Mouse (Mus musculus) midbrain, embryonic 10.5 days (tissue): ENCODE results near the gene Ubac2. TPM values are rescaled to one million over a fixed set of nuclear protein-coding genes. Genes with fewer than 3 reads are reported as not detected.

Source experiments
- DNase-seq: peaks from one replicate; pipeline ENCODE4 v3.0.0-alpha.2; 2017; ENCODE audit warnings: low spot score
- H3K27ac ChIP-seq: fragments of 300-500 bp; sonication (generic); replicated peaks from 2 replicates; pipeline ENCODE4 v1.5.1; 2016; ENCODE audit warnings: mild to moderate bottlenecking
- H3K27me3 ChIP-seq: fragments of 300-500 bp; sonication (generic); 2 replicates; pipeline ENCODE4 v1.6.1; 2016; ENCODE audit warnings: low read depth, mild to moderate bottlenecking; ENCODE audit not compliant: poor library complexity, severe bottlenecking
- H3K36me3 ChIP-seq: fragments of 300-500 bp; sonication (generic); 2 replicates; pipeline ENCODE4 v1.6.1; 2016; ENCODE audit warnings: mild to moderate bottlenecking, moderate library complexity
- H3K4me1 ChIP-seq: fragments of 300-500 bp; sonication (generic); 2 replicates; pipeline ENCODE4 v1.6.1; 2016
- H3K4me3 ChIP-seq: fragments of 300-500 bp; sonication (generic); 2 replicates; pipeline ENCODE4 v1.5.1; 2016; ENCODE audit warnings: mild to moderate bottlenecking, moderate library complexity
- H3K9me3 ChIP-seq: fragments of 300-500 bp; sonication (generic); replicated peaks from 2 replicates; pipeline ENCODE4 v1.6.1; 2016; ENCODE audit warnings: mild to moderate bottlenecking
- WGBS: fragments of 180-500 bp; shearing (Covaris S2); methylation state at CpG from one replicate; pipeline ENCODE4 v1.1.7; 2016; 5-methylcytosine and 5-hydroxymethylcytosine counted together
- polyA plus RNA-seq: library from polyadenylated mRNA; unstranded; fragments of >200 nt; fragmentation: Nextera tagmentation; extraction: Ambion mirVana; gene quantifications from 2 replicates; pipeline ENCODE4 v1.2.1, GENCODE M21; 2016

The Ubac2 gene
- polyA plus RNA-seq, 1 experiment from 2014 or later: 78.3 TPM

- DNase-seq: no peak
- Histone ChIP-seq H3K27me3 (no peaks in the 10 kb centered on the region), H3K4me3 (no peak overlapping the region), H3K9me3 (no peaks in the 10 kb centered on the region), H3K27ac (no peak overlapping the region), H3K36me3 (peaks cover 53% of the 10 kb centered on the region), H3K4me1 (no peaks in the 10 kb centered on the region)
- 87% methylated on average over 6 of the region's 6 CpGs for WGBS
These were observed 38.1 kb downstream of the Ubac2 start for GRCm38 (mm10) chr14:121916311-121917094.

DNA sequence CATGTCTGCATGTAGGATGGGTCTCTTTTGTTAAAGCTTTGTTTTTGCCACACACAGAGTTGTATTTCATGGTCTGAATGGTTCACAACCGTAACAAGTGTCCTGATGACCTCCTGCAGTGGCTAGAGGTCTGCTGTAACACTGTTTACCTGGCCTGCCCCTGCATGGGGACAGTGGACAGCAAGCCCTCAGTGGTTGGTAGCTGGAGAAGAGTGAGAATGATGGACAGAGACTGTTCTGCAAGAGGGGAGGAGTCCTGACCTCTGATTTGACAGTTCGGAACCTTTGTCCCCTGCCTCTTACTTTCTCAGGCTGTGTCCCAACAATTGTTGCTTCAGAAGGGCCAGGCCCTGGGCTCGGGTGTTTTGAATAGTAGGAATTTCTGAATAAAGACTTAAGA, 39.8 kb downstream of the Ubac2 start:
- no peak overlapping the region for H3K4me3 ChIP-seq
- no peaks in the 10 kb centered on the region for H3K27me3 ChIP-seq
- WGBS: 83% methylated on average over 3 of the region's 3 CpGs
- H3K4me1 ChIP-seq: no peaks in the 10 kb centered on the region
- H3K9me3 ChIP-seq: no peaks in the 10 kb centered on the region
- peaks cover 36% of the 10 kb centered on the region for H3K36me3 ChIP-seq
- DNase-seq: no peak
- H3K27ac ChIP-seq: no peak overlapping the region

DNA sequence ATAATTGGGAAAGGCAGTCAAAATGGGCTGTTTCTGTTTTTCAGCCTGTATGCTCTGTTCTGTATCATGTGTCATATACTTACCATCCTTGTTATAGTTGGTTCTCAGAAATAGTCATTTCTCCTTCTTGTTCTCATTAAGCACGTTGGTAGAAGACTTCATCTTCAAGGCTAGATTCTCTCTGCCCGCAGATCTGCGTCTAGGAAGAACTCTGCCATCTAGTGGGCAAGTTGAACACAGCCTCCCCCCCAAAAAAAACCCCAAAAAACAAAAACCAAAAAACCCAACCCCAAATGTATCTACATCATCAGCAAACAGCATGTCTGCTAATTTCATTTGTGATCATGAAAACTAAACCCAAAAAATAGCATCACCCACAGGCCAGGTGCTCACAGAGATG, 41.3 kb downstream of the Ubac2 start:
- DNase-seq: no peak
- H3K27me3 ChIP-seq: no peaks in the 10 kb centered on the region
- no peaks in the 10 kb centered on the region for H3K4me1 ChIP-seq
- no peak overlapping the region for H3K4me3 ChIP-seq
- H3K36me3 ChIP-seq: peaks cover 34% of the 10 kb centered on the region
- WGBS: 59% methylated on average over 3 of the region's 3 CpGs
- H3K27ac ChIP-seq: no peak overlapping the region
- no peaks in the 10 kb centered on the region for H3K9me3 ChIP-seq

GRCm38 (mm10) chr14:121920511-121921124, 42.2 kb downstream of the Ubac2 start:
- DNase-seq: no peak

GRCm38 (mm10) chr14:121922016-121922415, 43.6 kb downstream of the Ubac2 start:
- DNase-seq: no peak
- Histone ChIP-seq H3K4me3 (no peak overlapping the region), H3K27me3 (no peaks in the 10 kb centered on the region), H3K36me3 (peaks cover 20% of the 10 kb centered on the region), H3K4me1 (no peaks in the 10 kb centered on the region), H3K27ac (no peak overlapping the region), H3K9me3 (no peaks in the 10 kb centered on the region)
- 94% methylated on average over 4 of the region's 4 CpGs for WGBS

More at GRCm38 (mm10) chr14:121920511-121921124, 42.2 kb downstream of the Ubac2 start:
- Histone ChIP-seq H3K4me1 (no peaks in the 10 kb centered on the region), H3K4me3 (no peak overlapping the region), H3K27me3 (no peaks in the 10 kb centered on the region), H3K9me3 (no peaks in the 10 kb centered on the region), H3K27ac (no peak overlapping the region), H3K36me3 (peaks cover 34% of the 10 kb centered on the region)
- 90% methylated on average over 12 of the region's 12 CpGs for WGBS

DNA sequence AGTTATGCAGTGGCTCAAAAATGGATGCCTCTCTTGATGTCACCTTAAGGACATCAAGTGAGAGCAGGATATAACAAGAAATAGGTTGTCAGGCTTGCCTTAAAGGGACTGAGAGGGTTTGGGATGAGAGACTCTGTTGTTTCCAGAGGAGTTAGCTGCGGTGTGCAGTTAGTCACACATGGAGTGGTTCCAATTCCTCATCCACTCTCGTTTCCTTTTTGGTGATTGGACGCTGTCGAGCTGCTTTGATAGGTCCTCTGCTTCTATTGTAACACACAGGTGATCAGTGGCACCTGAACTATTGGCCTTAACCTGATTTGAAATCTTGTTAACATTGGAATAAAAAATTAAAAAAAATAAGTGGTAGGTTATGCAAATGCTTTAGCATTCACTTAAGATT, 44.3 kb downstream of the Ubac2 start:
- 92% methylated on average over 4 of the region's 4 CpGs for WGBS
- H3K4me1 ChIP-seq: no peaks in the 10 kb centered on the region
- H3K27me3 ChIP-seq: no peaks in the 10 kb centered on the region
- H3K9me3 ChIP-seq: no peaks in the 10 kb centered on the region
- no peak overlapping the region for H3K27ac ChIP-seq
- peaks cover 13% of the 10 kb centered on the region for H3K36me3 ChIP-seq
- H3K4me3 ChIP-seq: no peak overlapping the region
- no peak for DNase-seq

DNA sequence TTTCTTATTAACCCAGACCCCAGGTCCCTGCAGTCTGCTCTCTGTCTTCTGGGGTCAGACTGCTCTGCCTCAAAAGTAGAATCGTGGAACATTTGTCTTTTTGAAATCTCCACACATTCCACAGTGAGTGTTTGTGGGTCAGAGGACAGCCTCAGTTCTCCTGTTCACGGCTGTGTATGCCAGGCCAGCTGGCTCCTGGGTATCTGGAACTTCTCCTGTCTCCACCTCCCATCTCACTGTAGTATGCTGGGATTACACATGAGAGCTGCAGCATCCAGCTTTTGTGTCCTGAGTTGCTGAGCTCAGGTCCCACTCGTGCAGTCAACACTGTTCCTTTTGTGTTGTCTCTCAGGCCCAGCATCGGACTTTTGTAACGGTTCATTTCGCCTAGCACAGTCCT, 46.5 kb downstream of the Ubac2 start:
- WGBS: 90% methylated on average over 6 of the region's 6 CpGs
- H3K4me1 ChIP-seq: no peaks in the 10 kb centered on the region
- H3K27ac ChIP-seq: no peak overlapping the region; the same call in 1 of the 2 replicates
- H3K4me3 ChIP-seq: no peak overlapping the region
- no peak for DNase-seq
- H3K36me3 ChIP-seq: peaks cover 7% of the 10 kb centered on the region; the same call in 1 of the 2 replicates
- no peaks in the 10 kb centered on the region for H3K9me3 ChIP-seq
- no peaks in the 10 kb centered on the region for H3K27me3 ChIP-seq

- H3K9me3 ChIP-seq: no peaks in the 10 kb centered on the region
- H3K36me3 ChIP-seq: no peaks in the 10 kb centered on the region; the same call in 1 of the 2 replicates
- peaks cover 5% of the 10 kb centered on the region for H3K4me1 ChIP-seq
- H3K27ac ChIP-seq: no peak overlapping the region
- H3K4me3 ChIP-seq: no peak overlapping the region
- no peaks in the 10 kb centered on the region for H3K27me3 ChIP-seq
- no peak for DNase-seq
- WGBS: 84% methylated on average over 6 of the region's 6 CpGs
These were observed 48.5 kb downstream of the Ubac2 start for GRCm38 (mm10) chr14:121926901-121927300.

DNA sequence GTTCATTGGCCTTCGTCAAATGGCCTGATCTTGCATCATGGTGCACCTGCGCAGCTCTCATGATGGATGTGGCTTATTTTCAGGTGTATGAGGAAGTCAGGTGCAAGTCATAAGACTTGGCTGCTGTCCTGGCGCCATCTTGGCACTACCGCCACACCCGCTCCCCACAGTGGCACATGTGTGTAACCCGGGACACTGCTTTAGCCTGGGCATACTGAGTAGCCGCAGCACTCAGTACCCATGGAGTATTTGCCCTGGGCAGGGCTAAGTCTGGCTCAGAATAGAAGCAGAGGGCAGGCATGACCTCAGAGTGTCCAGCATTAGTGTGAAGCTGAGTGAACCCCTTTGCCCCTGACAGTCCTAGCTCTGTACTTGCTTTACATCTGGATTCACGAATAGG, 49.0 kb downstream of the Ubac2 start:
- H3K9me3 ChIP-seq: no peaks in the 10 kb centered on the region
- 94% methylated on average over 8 of the region's 8 CpGs for WGBS
- no peak overlapping the region for H3K27ac ChIP-seq
- no peaks in the 10 kb centered on the region; the same call in 1 of the 2 replicates for H3K36me3 ChIP-seq
- no peaks in the 10 kb centered on the region for H3K27me3 ChIP-seq
- H3K4me1 ChIP-seq: peaks cover 8% of the 10 kb centered on the region
- no peak overlapping the region for H3K4me3 ChIP-seq
- DNase-seq: no peak

GRCm38 (mm10) chr14:121928375-121929137, 50.1 kb downstream of the Ubac2 start:
- H3K36me3 ChIP-seq: peaks cover 2% of the 10 kb centered on the region
- no peaks in the 10 kb centered on the region for H3K27me3 ChIP-seq
- H3K4me1 ChIP-seq: peaks cover 8% of the 10 kb centered on the region
- no peak overlapping the region for H3K4me3 ChIP-seq
- 72% methylated on average over 8 of the region's 8 CpGs for WGBS
- DNase-seq: peak; percentile 27
- no peak overlapping the region for H3K27ac ChIP-seq
- H3K9me3 ChIP-seq: no peaks in the 10 kb centered on the region

DNA sequence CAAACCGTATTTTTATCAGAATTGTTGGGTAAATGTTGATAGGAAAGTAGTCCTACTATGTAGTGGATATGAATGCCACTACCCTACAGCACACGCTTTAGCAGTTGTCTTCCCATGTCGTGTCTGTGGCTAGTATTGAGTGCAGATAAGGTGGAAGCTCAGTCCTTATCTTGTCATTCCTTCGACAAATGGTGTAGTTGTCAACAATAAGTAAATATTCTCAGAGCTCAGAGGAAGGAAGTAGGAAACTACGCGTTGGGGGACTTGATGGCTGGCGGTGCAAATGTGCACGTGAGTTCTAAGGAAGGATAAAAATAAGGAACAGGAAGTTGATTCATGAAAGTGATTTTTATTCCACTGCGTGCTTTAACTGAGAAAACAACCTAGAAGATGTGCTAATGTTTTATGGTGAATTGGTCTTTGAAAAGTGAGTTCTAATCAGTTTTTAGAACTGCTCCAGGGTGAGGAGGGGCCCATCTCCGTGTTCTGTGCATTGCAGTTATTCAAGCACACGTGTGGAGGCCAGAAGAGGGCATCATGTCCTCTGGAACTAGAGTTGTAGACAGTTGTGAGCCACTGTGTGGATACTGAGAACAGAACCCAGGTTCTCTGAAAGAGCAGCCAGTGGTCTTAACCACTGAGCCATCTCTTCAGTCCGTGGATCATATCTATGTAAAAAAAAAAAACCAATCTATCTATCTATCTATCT, 51.0 kb downstream of the Ubac2 start:
- H3K27ac ChIP-seq: no peak overlapping the region
- no peaks in the 10 kb centered on the region for H3K9me3 ChIP-seq
- H3K27me3 ChIP-seq: no peaks in the 10 kb centered on the region
- DNase-seq: no peak
- 89% methylated on average over 12 of the region's 12 CpGs for whole genome bisulfite sequencing
- H3K4me3 ChIP-seq: no peak overlapping the region
- H3K4me1 ChIP-seq: peaks cover 8% of the 10 kb centered on the region
- peaks cover 10% of the 10 kb centered on the region for H3K36me3 ChIP-seq

DNA sequence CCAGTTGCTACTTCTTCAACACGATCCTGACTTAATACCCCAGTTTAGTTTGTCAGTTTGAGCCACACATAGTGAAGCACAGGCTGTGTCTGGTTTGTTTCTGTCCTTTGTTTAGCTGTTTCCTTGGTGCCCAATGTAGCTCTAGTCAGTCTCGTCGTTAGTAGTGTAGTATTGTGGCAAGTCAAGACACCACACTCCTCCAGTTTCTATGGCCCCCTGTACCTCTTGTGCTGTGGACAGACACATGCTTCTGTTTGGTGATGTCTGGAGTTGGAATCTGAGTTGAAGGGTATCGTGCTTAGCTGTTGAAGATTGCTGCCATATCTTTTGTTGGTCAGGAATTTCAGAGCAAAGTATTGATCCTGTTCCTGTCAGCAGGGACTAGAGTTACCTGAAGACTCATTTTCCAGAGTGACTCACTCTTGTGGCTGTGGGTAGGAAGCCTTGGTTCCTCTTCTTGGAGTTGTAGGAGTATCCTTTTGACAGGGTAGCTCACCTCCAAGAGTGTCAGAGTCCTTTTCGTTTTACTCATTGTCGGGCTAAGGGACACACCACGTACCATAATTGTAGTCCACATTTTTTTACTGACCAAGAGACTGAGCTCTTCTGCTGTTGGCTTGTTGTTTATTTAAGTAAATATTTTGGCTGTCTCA, 52.4 kb downstream of the Ubac2 start:
- Histone ChIP-seq H3K4me1 (peaks cover 8% of the 10 kb centered on the region), H3K27ac (no peak overlapping the region), H3K27me3 (no peaks in the 10 kb centered on the region), H3K36me3 (peaks cover 24% of the 10 kb centered on the region), H3K9me3 (peaks cover 7% of the 10 kb centered on the region; the same call in 1 of the 2 replicates), H3K4me3 (no peak overlapping the region)
- DNase-seq: no peak
- 87% methylated on average over 7 of the region's 7 CpGs for WGBS
